Mouse (Mus musculus) embryonic stem cell, embryonic (primary cell): Measurements from ENCODE around the gene Aph1b.

Source experiments
- CTCF ChIA-PET, 4 experiments: fragments of 300-600 bp in 2 of 4; fragments of 350-600 bp in 2 of 4; sonication (Branson Sonifier 250); formaldehyde crosslinking; loops; one replicate each; lab custom pipeline; 2022; ENCODE audit warnings: inconsistent platforms in 2 of 4; lab: Charles Lee
- POLR2A ChIA-PET, 4 experiments: fragments of 300-600 bp in 2 of 4; fragments of 350-600 bp in 2 of 4; sonication (Branson Sonifier 250); formaldehyde crosslinking; loops; one replicate each; lab custom pipeline; 2022; ENCODE audit warnings: antibody characterized with exemption in 4 of 4, inconsistent platforms in 1 of 4; lab: Charles Lee

Aph1b gene

DNA sequence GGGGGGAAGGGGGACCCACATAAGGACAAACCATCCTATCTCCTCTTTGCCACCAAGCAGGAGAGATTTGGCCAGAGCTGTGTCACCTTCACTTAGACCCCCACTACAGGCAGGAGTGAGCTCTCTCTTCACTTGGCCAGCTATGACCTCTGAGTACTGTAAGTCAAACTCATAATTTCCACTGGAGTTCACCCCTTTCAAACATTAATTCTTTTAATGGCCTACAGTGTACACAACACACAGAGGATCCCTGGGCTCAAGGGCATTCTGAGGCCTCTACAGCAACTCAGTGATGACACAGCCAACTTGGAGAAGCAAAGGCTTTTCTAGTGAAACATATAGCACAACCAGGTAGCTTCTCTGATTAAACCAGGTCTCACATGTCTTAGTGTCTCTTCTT lies 24.6 kb downstream of the Aph1b start:
- ChIA-PET POLR2A (no interaction called here), CTCF (no interaction called here)

DNA sequence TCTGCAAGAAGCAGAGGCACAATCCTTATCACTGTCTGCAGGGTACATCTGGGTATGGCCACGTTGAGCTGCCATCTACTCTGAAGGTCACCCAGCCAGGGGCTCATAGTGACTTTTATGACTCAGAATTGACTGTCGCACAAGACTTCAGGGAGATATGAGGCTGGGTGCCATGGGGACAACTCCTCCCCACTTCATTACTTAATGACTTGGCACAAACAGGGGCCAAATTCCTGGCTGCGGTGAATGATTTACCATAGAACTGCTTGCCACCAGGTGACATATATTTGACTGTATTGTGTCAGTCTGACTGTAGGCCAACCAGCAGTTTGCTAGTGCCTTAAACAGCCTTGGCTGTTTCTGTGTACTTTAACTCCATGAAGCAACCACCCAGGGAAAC lies 26.0 kb downstream of the Aph1b start:
- CTCF ChIA-PET, result no interaction called here

DNA sequence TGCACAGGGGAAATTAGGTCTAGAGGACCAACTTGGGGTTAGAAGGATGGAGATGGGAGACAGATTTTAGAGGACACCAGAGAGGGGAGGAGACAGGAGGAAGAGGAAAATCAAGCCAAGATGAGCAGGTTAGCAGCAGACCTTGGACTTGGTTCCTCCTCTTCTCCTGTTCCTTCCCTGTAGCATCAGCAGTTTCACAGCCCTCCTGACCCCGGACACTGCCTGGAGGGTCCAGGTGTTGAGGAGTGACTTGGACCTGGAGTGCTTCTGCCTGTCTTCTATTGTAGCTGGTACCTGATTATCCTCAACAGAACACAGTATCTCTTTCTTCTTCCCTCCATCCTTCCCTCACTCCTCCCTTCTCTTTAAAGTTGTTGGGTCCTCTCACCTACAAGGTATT lies 26.6 kb downstream of the Aph1b start:
- ChIA-PET CTCF (no interaction called here), POLR2A (no interaction called here)

More for the DNA sequence above, 26.0 kb downstream of the Aph1b start:
- POLR2A ChIA-PET, result no interaction called here

DNA sequence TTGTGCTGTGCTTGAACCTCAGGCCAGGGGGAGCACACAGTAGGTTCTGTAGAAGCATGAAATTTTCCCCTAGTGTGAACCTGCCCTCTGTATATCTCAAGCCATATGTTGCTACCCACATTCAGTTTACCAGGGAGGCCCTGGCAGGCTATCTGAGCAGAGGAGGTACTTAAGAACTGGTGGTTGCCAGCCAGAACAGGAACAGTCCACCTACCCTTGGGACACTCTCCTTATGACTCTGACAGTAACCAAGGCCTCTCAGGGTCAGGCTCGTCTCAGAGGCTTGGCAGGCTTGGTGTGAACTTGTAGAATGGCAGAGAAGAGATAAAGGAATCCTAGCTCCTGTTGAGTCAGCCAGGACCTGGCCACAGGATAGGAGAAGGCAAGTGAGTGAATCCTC lies 34.3 kb downstream of the Aph1b start:
- ChIA-PET CTCF (interaction anchor here in 1 of 4 experiments (0.5 kb wide), 1 partner anchor 53 kb away, joined by 3 read pairs; no protein-coding TSS in a partner anchor), POLR2A (interaction anchor here in 1 of 4 experiments (0.6 kb wide), 1 partner anchor 101 kb away, joined by 3 read pairs; no protein-coding TSS in a partner anchor)

DNA sequence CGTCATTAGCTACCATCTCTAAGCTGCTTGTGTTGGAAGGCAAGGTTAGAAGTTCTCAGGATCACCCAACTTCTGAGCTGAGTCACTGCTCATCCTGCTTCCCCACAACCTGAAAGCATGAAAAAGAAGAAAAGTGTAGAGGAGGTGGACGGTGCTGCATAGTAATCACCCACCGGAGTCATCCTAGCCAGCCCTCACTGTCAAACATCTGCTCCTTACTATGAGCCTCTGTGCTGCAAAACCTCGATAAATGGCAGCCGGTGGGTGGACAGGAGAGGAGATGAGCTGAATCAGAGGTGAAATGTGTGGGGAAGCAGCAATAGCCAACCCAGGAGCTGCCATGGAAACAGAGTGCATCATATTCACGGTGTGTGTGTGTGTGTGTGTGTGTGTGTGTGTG lies 42.4 kb downstream of the Aph1b start:
- CTCF ChIA-PET, result interaction anchor here in 2 of 4 experiments (0.6 to 1.0 kb wide), 3 partner anchors 23 to 365 kb away, joined by 3 read pairs; no protein-coding TSS in a partner anchor
- POLR2A ChIA-PET, result no interaction called here

DNA sequence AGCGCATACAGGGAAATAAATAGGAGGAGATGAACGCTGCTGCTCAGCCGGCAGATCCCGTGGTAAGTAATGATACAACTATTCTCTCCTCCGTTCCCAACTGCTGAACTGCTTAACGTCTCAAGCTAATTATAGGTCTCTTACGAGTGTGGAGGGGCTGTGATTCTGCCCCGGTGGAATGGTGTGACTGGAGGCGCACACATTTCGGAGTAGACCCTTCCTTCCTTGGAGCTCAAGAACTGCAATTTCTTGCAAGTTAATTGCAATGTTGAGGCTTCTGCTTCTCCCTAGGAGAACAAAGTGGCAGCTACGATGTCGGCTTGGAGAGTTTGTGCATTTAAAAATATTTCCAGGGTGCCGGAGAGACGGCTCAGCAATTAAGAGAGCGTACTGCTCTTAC lies 46.9 kb downstream of the Aph1b start:
- CTCF ChIA-PET, result no interaction called here
- POLR2A ChIA-PET, result interaction anchor here in 1 of 4 experiments (0.5 kb wide), 1 partner anchor 239 kb away, joined by 3 read pairs; no protein-coding TSS in a partner anchor

DNA sequence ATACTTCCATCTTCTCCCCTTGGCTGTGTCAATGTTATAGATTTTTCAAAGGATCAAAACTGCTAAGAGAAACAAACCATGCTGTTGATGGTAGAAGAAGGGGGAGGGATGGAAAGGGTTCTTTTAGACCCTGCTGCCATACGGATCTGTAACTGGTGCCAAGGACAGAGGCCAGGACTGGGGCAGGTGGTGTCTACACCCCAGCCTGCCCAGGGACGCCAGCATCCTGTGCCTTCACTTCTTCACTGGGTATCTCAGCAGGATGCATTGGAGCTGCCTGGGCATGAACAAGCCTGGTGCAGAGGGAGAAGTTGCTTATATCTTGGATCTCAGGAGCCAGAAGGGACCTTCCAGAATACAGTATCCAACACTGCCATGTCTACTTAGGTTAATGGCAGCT lies 50.8 kb downstream of the Aph1b start:
- ChIA-PET POLR2A (no interaction called here), CTCF (no interaction called here)

DNA sequence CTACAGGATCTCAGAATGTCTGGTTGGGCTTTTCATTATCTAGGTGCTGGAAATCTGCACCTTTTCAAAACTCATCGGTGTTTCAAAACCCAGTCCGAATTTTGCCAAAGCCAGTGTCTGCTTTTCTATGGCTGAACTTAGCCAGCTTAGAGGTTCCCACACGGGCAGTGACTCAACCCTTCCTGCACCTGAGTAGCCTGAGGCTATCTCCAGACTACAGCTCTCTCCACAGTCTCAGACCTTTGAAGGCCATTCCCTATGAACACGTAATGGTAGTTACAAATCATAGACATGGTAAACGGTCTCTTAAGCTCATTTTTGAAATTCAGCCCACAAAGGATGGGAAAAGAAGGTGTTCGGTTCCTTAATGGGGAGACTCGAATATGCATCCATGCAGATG lies 55.8 kb downstream of the Aph1b start:
- CTCF ChIA-PET, result interaction anchor here in 1 of 4 experiments (0.8 kb wide), 1 partner anchor 582 kb away, joined by 3 read pairs; the partner anchor contains the start of gene Dapk2

DNA sequence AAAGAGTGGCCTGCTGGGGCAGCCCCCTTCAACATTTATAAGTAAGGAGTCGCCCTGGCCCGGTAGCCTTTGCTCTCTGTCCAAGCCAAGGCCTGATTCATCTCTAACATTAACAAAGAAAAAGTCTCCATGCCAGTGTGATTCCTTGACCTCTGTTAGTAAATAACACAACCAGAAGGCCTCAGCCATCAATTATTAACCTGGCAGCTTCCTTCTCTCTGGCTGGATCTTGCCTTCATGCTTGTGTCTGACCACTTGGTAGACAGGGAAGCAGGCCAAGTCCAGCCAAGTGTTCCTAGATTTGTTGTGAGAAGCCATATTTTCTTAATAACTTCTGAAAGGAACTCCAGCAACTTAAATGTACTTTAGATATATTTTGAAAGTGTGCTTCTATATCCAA lies 58.7 kb downstream of the Aph1b start:
- ChIA-PET CTCF (no interaction called here), POLR2A (no interaction called here)

More for the DNA sequence above, 55.8 kb downstream of the Aph1b start:
- POLR2A ChIA-PET, result interaction anchor here in 1 of 4 experiments (0.6 kb wide), 1 partner anchor 470 kb away, joined by 3 read pairs; no protein-coding TSS in a partner anchor

DNA sequence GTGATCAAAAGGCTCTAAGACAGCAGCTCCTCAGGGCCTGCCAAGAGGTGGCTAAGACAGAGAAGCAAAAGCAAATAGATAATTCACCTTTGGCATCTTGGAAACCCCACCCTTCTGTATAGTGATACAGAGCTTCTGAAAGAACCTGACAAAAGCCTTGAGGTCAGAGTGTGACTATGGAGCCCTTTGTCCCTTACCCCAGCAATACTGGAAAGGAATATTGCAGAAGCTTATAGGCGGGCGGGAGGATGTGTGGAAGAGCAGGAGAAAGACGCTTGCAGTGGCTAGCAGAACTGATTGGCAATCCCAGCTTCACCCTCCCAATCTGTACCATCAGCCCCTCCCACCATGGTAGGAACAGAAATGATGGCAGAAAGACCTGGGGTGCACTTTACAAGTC lies 59.3 kb downstream of the Aph1b start:
- ChIA-PET CTCF (no interaction called here), POLR2A (interaction anchor here in 2 of 4 experiments (0.6 to 0.7 kb wide), 2 partner anchors 225 to 290 kb away, joined by 3 read pairs; no protein-coding TSS in a partner anchor)

DNA sequence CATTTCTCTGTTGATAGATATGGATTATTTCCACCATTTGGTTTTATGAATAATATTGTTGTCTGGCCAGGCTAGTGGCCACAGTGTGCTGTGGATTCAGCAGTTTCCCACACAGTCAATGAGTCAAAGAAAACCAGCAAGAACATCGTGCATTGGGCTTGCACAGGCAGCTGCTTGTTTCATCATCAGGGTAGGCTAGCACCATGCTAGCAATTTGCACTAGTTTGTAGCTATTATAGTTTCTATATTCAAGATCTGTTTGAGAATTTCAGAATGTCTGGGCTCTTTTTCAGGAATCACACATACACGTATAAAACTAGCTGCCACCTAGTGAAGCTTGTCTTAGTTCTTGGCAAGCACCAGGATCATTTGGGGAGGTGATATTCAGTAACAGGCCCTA lies 60.2 kb downstream of the Aph1b start:
- ChIA-PET CTCF (interaction anchor here in 1 of 4 experiments (0.6 kb wide), 1 partner anchor 309 kb away, joined by 4 read pairs; no protein-coding TSS in a partner anchor), POLR2A (no interaction called here)

DNA sequence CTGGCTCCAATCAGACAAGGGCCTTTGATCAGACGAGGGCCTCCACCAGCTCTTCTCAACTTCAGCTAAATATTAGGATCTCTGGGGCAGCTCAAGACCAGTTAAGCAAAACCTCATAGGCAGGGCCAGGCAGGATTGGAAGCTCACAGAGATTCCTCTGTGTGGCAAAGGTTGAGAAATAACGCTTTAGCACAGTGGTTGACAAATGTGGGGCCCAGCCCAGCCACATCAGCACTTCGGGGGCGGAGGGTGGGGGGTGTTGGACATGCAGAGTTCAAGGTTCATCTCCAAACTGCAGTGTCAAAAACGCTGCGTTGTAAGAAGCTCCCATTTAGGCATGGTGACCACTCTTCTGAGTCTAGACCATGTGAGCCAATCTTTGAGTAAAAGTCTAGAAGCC lies 60.7 kb downstream of the Aph1b start:
- ChIA-PET CTCF (no interaction called here), POLR2A (no interaction called here)

DNA sequence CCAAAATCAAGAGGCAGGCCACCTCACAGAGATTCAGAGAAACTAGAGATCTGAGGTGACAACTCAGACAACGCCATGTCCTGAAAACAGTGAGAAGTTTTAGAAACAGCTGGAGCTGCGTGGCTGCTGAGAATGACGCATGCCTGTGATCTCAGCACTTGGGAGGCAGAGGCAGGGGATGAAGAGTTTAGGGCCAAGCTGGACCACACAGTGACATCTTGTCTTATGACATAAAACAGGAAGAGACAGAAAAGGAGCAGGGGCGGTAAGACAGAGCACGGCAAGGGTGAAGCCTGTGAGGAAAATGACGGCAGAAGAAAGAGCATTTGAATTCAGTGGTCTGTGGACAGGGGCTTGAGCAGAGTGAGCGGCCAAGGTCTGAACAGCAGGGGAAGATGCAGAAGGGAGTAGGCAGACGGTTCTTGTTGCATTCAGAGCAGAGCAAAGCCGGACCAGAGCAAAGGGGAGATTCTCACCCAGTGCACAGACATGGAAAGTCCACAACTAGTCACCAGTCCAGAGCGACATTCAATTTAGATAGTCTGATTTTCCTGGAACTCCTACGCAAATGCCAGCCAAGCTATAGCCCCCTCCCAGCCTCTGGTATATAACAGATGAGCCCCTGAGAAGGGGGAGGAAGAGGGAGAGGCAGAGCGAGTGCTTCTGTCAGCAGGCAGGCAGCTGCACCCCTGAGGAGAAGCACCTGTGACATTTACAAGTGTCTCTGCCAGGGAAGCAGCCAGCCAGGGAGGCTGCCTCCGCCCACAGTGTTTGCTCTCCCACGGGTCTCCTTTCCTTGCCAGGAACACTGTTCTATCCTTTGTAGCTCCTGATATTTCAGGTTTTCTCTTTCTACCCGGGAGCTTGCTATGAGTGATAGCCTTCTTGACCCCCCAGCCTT lies 62.2 kb downstream of the Aph1b start:
- CTCF ChIA-PET, result interaction anchor here in 2 of 4 experiments (0.6 to 0.8 kb wide), 3 partner anchors 69 to 1750 kb away, joined by 3 read pairs; no protein-coding TSS in a partner anchor
- POLR2A ChIA-PET, result interaction anchor here in 1 of 4 experiments (0.6 kb wide), 1 partner anchor 41 kb away, joined by 3 read pairs; no protein-coding TSS in a partner anchor

DNA sequence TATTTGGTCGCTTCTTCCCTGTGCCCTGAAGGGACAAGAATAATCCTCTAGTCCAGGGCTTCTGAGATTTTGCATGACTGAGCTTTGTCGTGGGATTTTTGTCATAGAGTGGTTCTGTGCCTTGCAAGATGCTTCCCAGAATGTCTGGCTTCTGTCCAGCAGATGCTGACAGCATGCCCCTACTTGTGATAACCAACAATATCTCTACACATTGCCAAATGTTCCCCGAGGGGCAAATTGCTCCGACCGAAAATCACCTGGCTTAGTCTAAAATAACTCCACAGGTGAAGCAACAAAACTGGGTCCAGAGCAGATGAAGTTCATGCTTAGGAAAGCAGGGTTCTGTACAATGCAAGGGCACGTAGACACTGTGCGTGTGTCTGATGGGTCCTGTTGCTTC lies 64.0 kb downstream of the Aph1b start:
- CTCF ChIA-PET, result no interaction called here
- POLR2A ChIA-PET, result no interaction called here

DNA sequence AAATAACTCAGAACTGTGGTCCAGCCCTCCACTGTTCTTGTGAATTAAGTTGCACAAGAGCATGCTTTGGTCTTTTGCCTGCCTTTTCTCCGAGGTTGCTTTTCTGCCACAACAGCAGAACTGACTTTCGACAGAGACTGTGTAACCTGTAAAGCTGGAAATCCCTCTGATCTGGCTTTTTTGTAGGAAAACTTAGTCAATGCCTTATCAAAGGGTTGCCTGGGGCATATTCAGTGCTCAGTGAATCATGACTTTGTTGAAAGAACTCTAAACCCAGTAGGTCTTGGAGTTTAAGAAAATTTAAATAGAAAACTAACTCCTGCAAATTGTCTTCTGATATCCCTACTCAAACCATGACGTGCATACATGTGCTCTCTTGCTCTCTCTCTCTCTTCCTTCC lies 64.7 kb downstream of the Aph1b start:
- ChIA-PET CTCF (no interaction called here), POLR2A (interaction anchor here in 2 of 4 experiments (0.8 to 1.2 kb wide), 2 partner anchors 32 to 36 kb away, joined by 3 to 8 read pairs; no protein-coding TSS in a partner anchor)

DNA sequence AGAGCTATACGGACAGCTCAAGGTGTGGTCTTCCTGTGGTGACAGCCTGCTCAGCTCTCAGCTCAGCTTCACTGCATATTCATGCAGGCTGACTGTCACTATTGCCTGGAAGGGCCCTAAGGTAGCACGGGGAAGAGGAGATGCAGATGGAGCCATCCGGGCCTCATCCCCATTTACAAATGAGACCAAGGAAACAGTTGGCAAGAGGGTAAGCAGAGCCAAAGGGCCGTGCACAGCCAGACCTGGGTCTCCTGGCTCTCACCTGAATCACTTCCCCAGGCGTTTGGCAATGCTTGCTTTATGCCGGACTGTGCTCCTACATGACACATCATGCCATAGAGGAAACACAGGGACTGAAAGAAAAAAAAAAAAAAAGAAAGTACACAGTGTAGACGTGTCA lies 68.0 kb downstream of the Aph1b start:
- CTCF ChIA-PET, result interaction anchor here (0.6 to 1.5 kb wide), 5 partner anchors 21 to 1128 kb away, joined by 3 to 4 read pairs (median 3); no protein-coding TSS in a partner anchor
- POLR2A ChIA-PET, result interaction anchor here in 2 of 4 experiments (0.7 to 0.8 kb wide), 2 partner anchors 12 to 215 kb away, joined by 3 read pairs; no protein-coding TSS in a partner anchor

DNA sequence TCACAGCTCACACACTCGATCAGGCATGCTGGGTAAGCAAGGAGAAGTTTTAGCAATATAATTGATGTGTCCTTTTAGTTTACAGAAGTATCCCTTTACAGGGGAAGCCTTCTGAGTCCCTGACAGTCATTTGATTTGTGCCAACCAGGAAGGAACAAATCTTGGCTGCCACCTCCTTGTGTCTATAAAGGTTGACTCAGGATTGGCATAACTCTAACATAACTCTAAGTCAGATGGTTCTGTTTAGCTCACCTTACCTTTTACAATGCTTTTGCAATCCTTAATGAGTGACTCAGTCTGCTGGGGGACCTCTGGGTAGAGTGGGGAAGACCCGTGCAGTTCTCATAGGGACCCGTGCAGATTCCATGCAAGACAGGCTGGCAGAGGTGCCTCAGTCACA lies 69.7 kb downstream of the Aph1b start:
- ChIA-PET CTCF (interaction anchor here in 1 of 4 experiments (1.2 to 1.5 kb wide), 2 partner anchors 20 to 61 kb away, joined by 3 read pairs; no protein-coding TSS in a partner anchor), POLR2A (no interaction called here)
